Mouse (Mus musculus) heart, embryonic 16.5 days (tissue): ENCODE measurements around the gene Mef2c. TPM values are rescaled to one million over a fixed set of nuclear protein-coding genes. Genes with fewer than 3 reads are reported as not detected.

ENCODE experiments used
- ATAC-seq: fragments of 200-750 bp; cut with Nextera tagmentation; replicated peaks from 2 replicates; pipeline ENCODE4 v1.8.0; 2017; ENCODE audit warnings: moderate number of reproducible peaks; ENCODE audit not compliant: insufficient read depth, low FRiP score; ENCODE audit errors: extremely low read depth
- H3K27ac ChIP-seq: fragments of 300-500 bp; sonication (generic); 2 replicates; pipeline ENCODE4 v1.5.1; 2014; ENCODE audit warnings: mild to moderate bottlenecking, low read length, control low read depth, moderate library complexity
- H3K27me3 ChIP-seq: fragments of 300-500 bp; sonication (generic); 2 replicates; pipeline ENCODE4 v1.6.1; 2014; ENCODE audit warnings: low read length, mixed read lengths; ENCODE audit not compliant: control insufficient read depth, insufficient read depth
- H3K36me3 ChIP-seq: fragments of 300-500 bp; sonication (generic); 2 replicates; pipeline ENCODE4 v1.6.1; 2014; ENCODE audit not compliant: control insufficient read depth, insufficient read depth
- H3K4me1 ChIP-seq: fragments of 300-500 bp; sonication (generic); 2 replicates; pipeline ENCODE4 v1.6.1; 2014; ENCODE audit warnings: low read length, mixed read lengths; ENCODE audit not compliant: control insufficient read depth, insufficient read depth
- H3K4me2 ChIP-seq: fragments of 300-500 bp; sonication (generic); 2 replicates; pipeline ENCODE4 v1.6.1; 2014; ENCODE audit warnings: low read depth, mild to moderate bottlenecking, control low read depth, low read length
- H3K4me3 ChIP-seq: fragments of 300-500 bp; sonication (generic); 2 replicates; pipeline ENCODE4 v1.5.1; 2014; ENCODE audit warnings: mild to moderate bottlenecking, control low read depth, low read length
- H3K9ac ChIP-seq: fragments of 300-500 bp; sonication (generic); 2 replicates; pipeline ENCODE4 v1.6.1; 2014; ENCODE audit warnings: low read length, control low read depth
- H3K9me3 ChIP-seq: fragments of 300-500 bp; sonication (generic); replicated peaks from 2 replicates; pipeline ENCODE4 v1.6.1; 2016; ENCODE audit warnings: low read length; ENCODE audit not compliant: control insufficient read depth
- WGBS: fragments of 180-500 bp; shearing (Covaris S2); extraction: QIAGEN DNeasy Blood & Tissue Kit; methylation state at CpG from one replicate; pipeline ENCODE4 v1.1.7; 2014; 5-methylcytosine and 5-hydroxymethylcytosine counted together
- polyA plus RNA-seq: library from polyadenylated mRNA; unstranded; fragments of >200 nt; fragmentation: Nextera tagmentation; extraction: Ambion mirVana; gene quantifications from 2 replicates; pipeline ENCODE4 v1.2.1, GENCODE M21; 2015

Mef2c gene
- polyA plus RNA-seq, 1 experiment from 2014 or later: 116 TPM

- H3K9ac ChIP-seq: no peak overlapping the region
- H3K4me3 ChIP-seq: no peak overlapping the region
- H3K27ac ChIP-seq: no peak overlapping the region
- H3K4me1 ChIP-seq: peaks cover 9% of the 10 kb centered on the region
- no peaks in the 10 kb centered on the region for H3K27me3 ChIP-seq
- H3K4me2 ChIP-seq: no peak overlapping the region
- no peaks in the 10 kb centered on the region for H3K9me3 ChIP-seq
- no peaks in the 10 kb centered on the region for H3K36me3 ChIP-seq
- ATAC-seq: no peak
- 40% methylated on average over 1 of the region's 1 CpGs for WGBS
These were observed 48.2 kb downstream of the Mef2c start for GRCm38 (mm10) chr13:83552051-83552450.

- Histone ChIP-seq H3K4me2 (no peak overlapping the region), H3K9me3 (no peaks in the 10 kb centered on the region), H3K9ac (no peak overlapping the region), H3K27me3 (no peaks in the 10 kb centered on the region), H3K36me3 (no peaks in the 10 kb centered on the region), H3K27ac (peak overlapping the region; percentile 20; the same call in 1 of the 2 replicates), H3K4me3 (no peak overlapping the region), H3K4me1 (peaks cover 45% of the 10 kb centered on the region)
- 55% methylated on average over 2 of the region's 2 CpGs for WGBS
- no peak for ATAC-seq
These were observed 59.4 kb downstream of the Mef2c start for GRCm38 (mm10) chr13:83563261-83563660.

GRCm38 (mm10) chr13:83565732-83566131, 61.9 kb downstream of the Mef2c start:
- peaks cover 43% of the 10 kb centered on the region for H3K4me1 ChIP-seq
- H3K9me3 ChIP-seq: no peaks in the 10 kb centered on the region
- no peaks in the 10 kb centered on the region for H3K36me3 ChIP-seq
- peak overlapping the region; percentile 92 for H3K27ac ChIP-seq
- peak; percentile 93 for ATAC-seq
- no peak overlapping the region; the same call in none of the 2 replicates for H3K9ac ChIP-seq
- H3K4me3 ChIP-seq: no peak overlapping the region
- H3K27me3 ChIP-seq: no peaks in the 10 kb centered on the region
- H3K4me2 ChIP-seq: peak overlapping the region; percentile 50
- WGBS: 16% methylated on average over 3 of the region's 3 CpGs

GRCm38 (mm10) chr13:83566180-83566579, 62.3 kb downstream of the Mef2c start:
- H3K27ac ChIP-seq: peak overlapping the region; percentile 92
- no peak overlapping the region for H3K4me3 ChIP-seq
- peak overlapping the region; percentile 50 for H3K4me2 ChIP-seq
- WGBS: 6% methylated on average over 4 of the region's 4 CpGs
- 0 out of 2 replicates have a peak, but pooled peaks have one; percentile 47 for ATAC-seq
- H3K9ac ChIP-seq: peak overlapping the region; percentile 25; the same call in 1 of the 2 replicates
- no peaks in the 10 kb centered on the region for H3K36me3 ChIP-seq
- H3K4me1 ChIP-seq: peaks cover 43% of the 10 kb centered on the region
- H3K27me3 ChIP-seq: no peaks in the 10 kb centered on the region
- no peaks in the 10 kb centered on the region for H3K9me3 ChIP-seq

- no peaks in the 10 kb centered on the region for H3K27me3 ChIP-seq
These were observed 63.1 kb downstream of the Mef2c start for GRCm38 (mm10) chr13:83566834-83567534.

GRCm38 (mm10) chr13:83567681-83568080, 63.8 kb downstream of the Mef2c start:
- Histone ChIP-seq H3K9me3 (no peaks in the 10 kb centered on the region), H3K9ac (no peak overlapping the region), H3K4me3 (no peak overlapping the region), H3K36me3 (no peaks in the 10 kb centered on the region), H3K4me2 (no peak overlapping the region), H3K27me3 (no peaks in the 10 kb centered on the region), H3K27ac (no peak overlapping the region), H3K4me1 (peaks cover 49% of the 10 kb centered on the region)
- 68% methylated on average over 3 of the region's 3 CpGs for WGBS
- no peak for ATAC-seq

More at GRCm38 (mm10) chr13:83566834-83567534, 63.1 kb downstream of the Mef2c start:
- WGBS: 38% methylated on average over 8 of the region's 8 CpGs
- Histone ChIP-seq H3K27ac (peak overlapping the region; percentile 27; the same call in 1 of the 2 replicates), H3K4me2 (no peak overlapping the region), H3K9ac (no peak overlapping the region), H3K4me1 (peaks cover 47% of the 10 kb centered on the region), H3K9me3 (no peaks in the 10 kb centered on the region), H3K4me3 (no peak overlapping the region), H3K36me3 (no peaks in the 10 kb centered on the region)
- ATAC-seq: no peak

GRCm38 (mm10) chr13:83568759-83569256, 65.0 kb downstream of the Mef2c start:
- no peaks in the 10 kb centered on the region for H3K36me3 ChIP-seq
- H3K27ac ChIP-seq: peak overlapping the region; percentile 57
- 40% methylated on average over 11 of the region's 11 CpGs for WGBS
- no peaks in the 10 kb centered on the region for H3K27me3 ChIP-seq
- peak overlapping the region; percentile 4; the same call in 1 of the 2 replicates for H3K4me2 ChIP-seq
- H3K4me1 ChIP-seq: peaks cover 54% of the 10 kb centered on the region
- H3K9me3 ChIP-seq: no peaks in the 10 kb centered on the region
- ATAC-seq: no peak
- no peak overlapping the region for H3K4me3 ChIP-seq
- H3K9ac ChIP-seq: peak overlapping the region; percentile 27

- peak overlapping the region; percentile 10 for H3K4me3 ChIP-seq
These were observed 68.2 kb downstream of the Mef2c start for GRCm38 (mm10) chr13:83571973-83572447.

GRCm38 (mm10) chr13:83572469-83572868, 68.6 kb downstream of the Mef2c start:
- ATAC-seq: no peak
- H3K9ac ChIP-seq: peak overlapping the region; percentile 60
- peaks cover 38% of the 10 kb centered on the region for H3K4me1 ChIP-seq
- peak overlapping the region; percentile 55 for H3K4me2 ChIP-seq
- H3K9me3 ChIP-seq: no peaks in the 10 kb centered on the region
- H3K27ac ChIP-seq: peak overlapping the region; percentile 81
- no peaks in the 10 kb centered on the region; the same call in 1 of the 2 replicates for H3K36me3 ChIP-seq
- 31% methylated on average over 5 of the region's 5 CpGs for WGBS
- H3K27me3 ChIP-seq: no peaks in the 10 kb centered on the region
- H3K4me3 ChIP-seq: peak overlapping the region; percentile 10

More at GRCm38 (mm10) chr13:83571973-83572447, 68.2 kb downstream of the Mef2c start:
- Histone ChIP-seq H3K4me1 (peaks cover 41% of the 10 kb centered on the region), H3K9me3 (no peaks in the 10 kb centered on the region), H3K4me2 (peak overlapping the region; percentile 55), H3K36me3 (no peaks in the 10 kb centered on the region; the same call in 1 of the 2 replicates), H3K27ac (peak overlapping the region; percentile 81), H3K9ac (peak overlapping the region; percentile 60), H3K27me3 (no peaks in the 10 kb centered on the region)
- 19% methylated on average over 7 of the region's 7 CpGs for WGBS
- ATAC-seq: peak; percentile 83
